In the genomic region with DNA sequence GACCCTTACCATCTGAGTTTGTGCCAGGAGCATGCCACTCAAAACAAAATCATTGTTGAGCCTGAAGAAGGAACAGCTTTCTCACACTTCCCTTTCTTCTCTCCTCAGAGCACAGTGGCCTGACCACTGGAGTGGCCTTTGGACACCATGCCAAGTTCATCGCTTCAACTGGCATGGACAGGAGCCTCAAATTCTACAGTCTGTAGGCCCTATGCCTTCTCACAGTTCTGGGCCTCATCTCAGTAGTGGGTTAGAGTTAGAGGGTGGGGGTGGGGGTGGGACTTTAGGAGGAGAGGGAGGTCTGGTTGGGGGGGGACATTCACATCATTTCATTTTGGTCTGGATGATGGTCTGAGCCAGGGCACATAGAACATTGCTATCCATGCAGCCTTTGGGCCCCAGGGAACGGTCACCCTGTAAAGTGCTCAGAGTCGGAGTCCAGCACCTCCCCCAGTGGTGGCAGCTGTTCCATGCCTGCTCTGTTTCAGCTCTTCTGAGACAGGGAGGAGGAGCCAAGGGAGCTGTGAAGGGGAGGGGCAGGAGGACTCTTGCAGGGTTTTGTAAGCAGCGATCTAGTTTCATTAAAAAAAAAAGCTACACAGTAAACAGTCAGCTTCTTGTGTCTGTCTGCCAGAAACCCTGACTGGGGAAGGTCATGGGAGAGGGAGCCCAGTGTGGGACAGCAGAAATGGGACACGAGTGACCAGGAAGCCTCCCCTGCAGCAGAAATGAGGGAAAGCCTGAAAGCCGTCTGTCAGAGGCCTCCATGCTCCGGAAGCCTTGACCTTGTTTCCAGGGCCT, we compare ENCODE assay signal across 8 mouse cellular contexts. TPM values are rescaled to one million over a fixed set of nuclear protein-coding genes. Genes with fewer than 3 reads are reported as not detected.
DNase-seq lines count a peak whose midpoint lies in the region; ATAC-seq lines count a peak whose summit lies in the region.

No protein-coding gene starts in this region.

- 67% methylated on average over 7 of the region's 7 CpGs for WGBS in hindbrain, embryonic 12.5 days
- 68% methylated on average over 7 of the region's 7 CpGs for WGBS in hindbrain, embryonic 14.5 days
- WGBS in embryonic facial prominence, embryonic 10.5 days: 73% methylated on average over 7 of the region's 7 CpGs
- WGBS in heart, embryonic 13.5 days: 31% methylated on average over 7 of the region's 7 CpGs
- WGBS in liver, embryonic 13.5 days (ENCODE audit: insufficient replicate concordance): 68% methylated on average over 7 of the region's 7 CpGs

- no peak for DNase-seq in hindbrain, embryonic 14.5 days (ENCODE audit: low spot score)
- DNase-seq in embryonic facial prominence, embryonic 10.5 days (ENCODE audit: low spot score): peak; percentile 29
- peak; percentile 81 for DNase-seq in kidney, postnatal 14 days
- DNase-seq in liver, embryonic 13.5 days: no peak
- peak; percentile 64 to 80 for DNase-seq in right cerebral cortex, postnatal 10 days (ENCODE audit: low spot score in 2 of 2)
- no peak for DNase-seq in embryo, embryonic 11 days

- H3K27ac ChIP-seq in hindbrain, embryonic 12.5 days: 0 out of 2 replicates have a peak overlapping the region, but pooled peaks have one; percentile 2
- H3K27ac ChIP-seq in hindbrain, embryonic 14.5 days: no peak overlapping the region
- no peak overlapping the region for H3K27ac ChIP-seq in embryonic facial prominence, embryonic 10.5 days (replicated peaks)
- peak overlapping the region; percentile 95 for H3K27ac ChIP-seq in heart, embryonic 13.5 days (replicated peaks)
- peak overlapping the region; percentile 16 for H3K27ac ChIP-seq in liver, embryonic 13.5 days

- no peak overlapping the region for H3K4me3 ChIP-seq in hindbrain, embryonic 12.5 days
- no peak overlapping the region for H3K4me3 ChIP-seq in hindbrain, embryonic 14.5 days (replicated peaks; ENCODE audit: low read length)
- H3K4me3 ChIP-seq in embryonic facial prominence, embryonic 10.5 days: no peak overlapping the region
- H3K4me3 ChIP-seq in heart, embryonic 13.5 days: no peak overlapping the region
- H3K4me3 ChIP-seq in liver, embryonic 13.5 days (replicated peaks): no peak overlapping the region

- no peaks in the 10 kb centered on the region for H3K9me3 ChIP-seq in hindbrain, embryonic 12.5 days (replicated peaks)
- no peaks in the 10 kb centered on the region for H3K9me3 ChIP-seq in hindbrain, embryonic 14.5 days (ENCODE audit: control insufficient read depth, low read length)
- no peaks in the 10 kb centered on the region for H3K9me3 ChIP-seq in embryonic facial prominence, embryonic 10.5 days
- no peaks in the 10 kb centered on the region for H3K9me3 ChIP-seq in heart, embryonic 13.5 days
- no peaks in the 10 kb centered on the region for H3K9me3 ChIP-seq in liver, embryonic 13.5 days (replicated peaks)

- no peak overlapping the region for H3K9ac ChIP-seq in hindbrain, embryonic 12.5 days
- H3K9ac ChIP-seq in hindbrain, embryonic 14.5 days: no peak overlapping the region
- H3K9ac ChIP-seq in heart, embryonic 13.5 days: peak overlapping the region; percentile 69
- H3K9ac ChIP-seq in liver, embryonic 13.5 days: no peak overlapping the region

- 0 out of 2 replicates have a peak, but pooled peaks have one; percentile 29 for ATAC-seq in hindbrain, embryonic 12.5 days (ENCODE audit: low FRiP score)
- no peak for ATAC-seq in hindbrain, embryonic 14.5 days (ENCODE audit: low FRiP score)
- ATAC-seq in heart, embryonic 13.5 days (ENCODE audit: extremely low read depth, insufficient number of reproducible peaks, low FRiP score, low TSS enrichment): peak; percentile 38; the same call in 1 of the 2 replicates
- ATAC-seq in liver, embryonic 13.5 days (ENCODE audit: low read depth): peak; percentile 32; the same call in 1 of the 2 replicates

- H3K36me3 ChIP-seq in hindbrain, embryonic 12.5 days: peaks cover 80% of the 10 kb centered on the region
- peaks cover 79% of the 10 kb centered on the region for H3K36me3 ChIP-seq in hindbrain, embryonic 14.5 days (replicated peaks; ENCODE audit: control insufficient read depth, insufficient read depth)
- peaks cover 93% of the 10 kb centered on the region for H3K36me3 ChIP-seq in embryonic facial prominence, embryonic 10.5 days (replicated peaks)
- H3K36me3 ChIP-seq in heart, embryonic 13.5 days: peaks cover 77% of the 10 kb centered on the region
- H3K36me3 ChIP-seq in liver, embryonic 13.5 days: peaks cover 78% of the 10 kb centered on the region

- H3K4me2 ChIP-seq in hindbrain, embryonic 12.5 days (replicated peaks): no peak overlapping the region
- no peak overlapping the region for H3K4me2 ChIP-seq in hindbrain, embryonic 14.5 days (replicated peaks)
- H3K4me2 ChIP-seq in heart, embryonic 13.5 days: peak overlapping the region; percentile 38
- no peak overlapping the region for H3K4me2 ChIP-seq in liver, embryonic 13.5 days

- H3K27me3 ChIP-seq in hindbrain, embryonic 12.5 days: no peaks in the 10 kb centered on the region
- H3K27me3 ChIP-seq in hindbrain, embryonic 14.5 days (ENCODE audit: control insufficient read depth, insufficient read depth, low read length): no peaks in the 10 kb centered on the region
- H3K27me3 ChIP-seq in embryonic facial prominence, embryonic 10.5 days (replicated peaks; ENCODE audit: low read depth, poor library complexity, severe bottlenecking): no peaks in the 10 kb centered on the region
- H3K27me3 ChIP-seq in heart, embryonic 13.5 days (replicated peaks): no peaks in the 10 kb centered on the region
- H3K27me3 ChIP-seq in liver, embryonic 13.5 days: no peaks in the 10 kb centered on the region

- no peaks in the 10 kb centered on the region for H3K4me1 ChIP-seq in hindbrain, embryonic 12.5 days
- H3K4me1 ChIP-seq in hindbrain, embryonic 14.5 days (replicated peaks; ENCODE audit: control insufficient read depth, insufficient read depth, low read length): no peaks in the 10 kb centered on the region
- no peaks in the 10 kb centered on the region; the same call in 1 of the 2 replicates for H3K4me1 ChIP-seq in embryonic facial prominence, embryonic 10.5 days
- peaks cover 64% of the 10 kb centered on the region for H3K4me1 ChIP-seq in heart, embryonic 13.5 days
- peaks cover 8% of the 10 kb centered on the region for H3K4me1 ChIP-seq in liver, embryonic 13.5 days (replicated peaks)

RNA-seq across cellular contexts. Expression of a gene that starts 10.1 kb away (rescaled TPM):
- 37.3 and 37.7 TPM in 2 replicates for polyA plus RNA-seq in hindbrain, embryonic 12.5 days (2016; fragmentation: Nextera tagmentation; extraction: Ambion mirVana)
- polyA plus RNA-seq in hindbrain, embryonic 14.5 days (2014; fragmentation: Nextera tagmentation; extraction: Ambion mirVana): 33.4 and 41.5 TPM in 2 replicates
- polyA plus RNA-seq in embryonic facial prominence, embryonic 10.5 days (2016; fragmentation: Nextera tagmentation; extraction: Ambion mirVana): 38.9 and 42.0 TPM in 2 replicates
- polyA plus RNA-seq in heart, embryonic 13.5 days (2015; fragmentation: Nextera tagmentation; extraction: Ambion mirVana): 30.3 TPM in 2 replicates
- polyA plus RNA-seq in liver, embryonic 13.5 days (2015; fragmentation: Nextera tagmentation; extraction: Ambion mirVana): 18.9 and 19.7 TPM in 2 replicates

RNA-seq across cellular contexts. Expression of a gene that starts 15.3 kb away (rescaled TPM):
- polyA plus RNA-seq in hindbrain, embryonic 12.5 days (2016; fragmentation: Nextera tagmentation; extraction: Ambion mirVana): not detected in 2 replicates
- polyA plus RNA-seq in hindbrain, embryonic 14.5 days (2014; fragmentation: Nextera tagmentation; extraction: Ambion mirVana): 0.30 and 0.47 TPM in 2 replicates
- not detected in 2 replicates for polyA plus RNA-seq in embryonic facial prominence, embryonic 10.5 days (2016; fragmentation: Nextera tagmentation; extraction: Ambion mirVana)
- 0.08 TPM in 1 of 2 replicates, not detected in the other for polyA plus RNA-seq in heart, embryonic 13.5 days (2015; fragmentation: Nextera tagmentation; extraction: Ambion mirVana)
- polyA plus RNA-seq in liver, embryonic 13.5 days (2015; fragmentation: Nextera tagmentation; extraction: Ambion mirVana): not detected in 2 replicates

RNA-seq across cellular contexts. Expression of a gene that starts 23.3 kb away (rescaled TPM):
- 46.0 and 46.2 TPM in 2 replicates for polyA plus RNA-seq in hindbrain, embryonic 12.5 days (2016; fragmentation: Nextera tagmentation; extraction: Ambion mirVana)
- polyA plus RNA-seq in hindbrain, embryonic 14.5 days (2014; fragmentation: Nextera tagmentation; extraction: Ambion mirVana): 37.0 and 44.8 TPM in 2 replicates
- polyA plus RNA-seq in embryonic facial prominence, embryonic 10.5 days (2016; fragmentation: Nextera tagmentation; extraction: Ambion mirVana): 60.8 and 63.7 TPM in 2 replicates
- 84.7 and 87.1 TPM in 2 replicates for polyA plus RNA-seq in heart, embryonic 13.5 days (2015; fragmentation: Nextera tagmentation; extraction: Ambion mirVana)
- 21.9 and 23.0 TPM in 2 replicates for polyA plus RNA-seq in liver, embryonic 13.5 days (2015; fragmentation: Nextera tagmentation; extraction: Ambion mirVana)

RNA-seq across cellular contexts. Expression of a gene that starts 31.8 kb away (rescaled TPM):
- 0.09 and 0.10 TPM in 2 replicates for polyA plus RNA-seq in hindbrain, embryonic 12.5 days (2016; fragmentation: Nextera tagmentation; extraction: Ambion mirVana)
- 0.23 and 0.24 TPM in 2 replicates for polyA plus RNA-seq in hindbrain, embryonic 14.5 days (2014; fragmentation: Nextera tagmentation; extraction: Ambion mirVana)
- 0.09 TPM in 1 of 2 replicates, not detected in the other for polyA plus RNA-seq in embryonic facial prominence, embryonic 10.5 days (2016; fragmentation: Nextera tagmentation; extraction: Ambion mirVana)
- 0.11 TPM in 1 of 2 replicates, not detected in the other for polyA plus RNA-seq in heart, embryonic 13.5 days (2015; fragmentation: Nextera tagmentation; extraction: Ambion mirVana)
- polyA plus RNA-seq in liver, embryonic 13.5 days (2015; fragmentation: Nextera tagmentation; extraction: Ambion mirVana): not detected in 2 replicates

RNA-seq across cellular contexts. Expression of a gene that starts 35.4 kb away (rescaled TPM):
- 147 and 151 TPM in 2 replicates for polyA plus RNA-seq in hindbrain, embryonic 12.5 days (2016; fragmentation: Nextera tagmentation; extraction: Ambion mirVana)
- polyA plus RNA-seq in hindbrain, embryonic 14.5 days (2014; fragmentation: Nextera tagmentation; extraction: Ambion mirVana): 154 and 160 TPM in 2 replicates
- 139 and 142 TPM in 2 replicates for polyA plus RNA-seq in embryonic facial prominence, embryonic 10.5 days (2016; fragmentation: Nextera tagmentation; extraction: Ambion mirVana)
- 51.4 and 52.4 TPM in 2 replicates for polyA plus RNA-seq in heart, embryonic 13.5 days (2015; fragmentation: Nextera tagmentation; extraction: Ambion mirVana)
- polyA plus RNA-seq in liver, embryonic 13.5 days (2015; fragmentation: Nextera tagmentation; extraction: Ambion mirVana): 4.0 and 4.4 TPM in 2 replicates

Comparison
In these comparisons a context has a peak if more than half of its experiments do, and no peak if none do; other contexts are left out.
1. H3K27ac ChIP-seq: peak in hindbrain, embryonic 12.5 days (single experiment), heart, embryonic 13.5 days (single experiment) and liver, embryonic 13.5 days (single experiment); none in hindbrain, embryonic 14.5 days (single experiment) and embryonic facial prominence, embryonic 10.5 days (single experiment).
2. DNase-seq: peak in embryonic facial prominence, embryonic 10.5 days (single experiment), kidney, postnatal 14 days (single experiment) and right cerebral cortex, postnatal 10 days (2 of 2); none in hindbrain, embryonic 14.5 days (single experiment), liver, embryonic 13.5 days (single experiment) and embryo, embryonic 11 days (single experiment).